Mouse (Mus musculus) right cerebral cortex, postnatal 10 days (tissue): Measurements from ENCODE around the gene Pkdcc.
A peak's percentile ranks its signal among the peaks of the same experiment; 100 is the strongest.

ENCODE experiments used
- DNase-seq, 2 experiments: peaks; one replicate each; pipeline ENCODE4 v3.0.0; 2021; ENCODE audit warnings: low spot score in 2 of 2

Pkdcc gene

GRCm38 (mm10) chr17:83214674-83215528, at the start of gene Pkdcc:
Gene Pkdcc, plus strand, starts transcription at chr17:83215292.
- DNase-seq: peak; percentile 88 to 89

- no peak for DNase-seq
Measured at GRCm38 (mm10) chr17:83166195-83166594, 48.9 kb upstream of the Pkdcc start.

DNA sequence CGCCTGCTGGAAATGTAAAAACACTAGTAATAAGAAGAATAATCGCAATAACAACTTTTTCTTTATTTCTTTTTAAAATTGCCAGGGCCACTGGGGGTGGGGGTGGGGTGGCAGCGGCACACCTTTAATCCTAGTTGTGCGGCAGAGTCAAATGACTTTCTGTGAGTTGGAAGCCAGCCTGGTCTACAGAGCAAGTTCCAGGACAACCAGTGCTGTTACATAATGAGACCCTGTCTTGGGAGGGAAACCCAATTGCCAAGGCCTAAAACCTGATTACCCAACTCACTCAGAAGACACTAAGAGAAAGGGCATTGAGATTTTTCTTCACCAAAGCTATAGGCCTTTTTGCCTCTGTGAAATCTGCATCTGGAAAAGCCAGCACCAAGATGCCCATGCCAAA, 38.9 kb upstream of the Pkdcc start:
- no peak for DNase-seq

- no peak for DNase-seq
Measured at GRCm38 (mm10) chr17:83178483-83179150, 36.5 kb upstream of the Pkdcc start.

DNA sequence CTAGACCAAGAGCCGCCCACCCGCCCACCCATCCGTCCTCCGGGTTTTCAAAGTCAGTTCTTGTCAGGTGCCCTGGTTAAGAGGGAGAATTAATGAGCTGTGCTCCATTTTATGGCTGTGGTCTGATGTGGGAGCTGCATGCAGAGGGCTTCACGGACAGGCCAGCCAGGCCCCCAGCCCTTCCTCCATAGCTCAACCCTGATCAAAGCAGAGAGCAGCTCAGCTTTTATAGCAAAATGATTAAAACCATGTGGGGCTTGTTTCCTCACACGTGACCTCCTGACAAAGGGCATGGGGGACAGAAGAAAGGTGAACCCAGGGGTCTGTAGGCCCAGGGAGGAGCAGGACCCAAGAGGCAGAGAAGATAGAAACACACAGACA, 36.0 kb upstream of the Pkdcc start:
- no peak for DNase-seq

DNA sequence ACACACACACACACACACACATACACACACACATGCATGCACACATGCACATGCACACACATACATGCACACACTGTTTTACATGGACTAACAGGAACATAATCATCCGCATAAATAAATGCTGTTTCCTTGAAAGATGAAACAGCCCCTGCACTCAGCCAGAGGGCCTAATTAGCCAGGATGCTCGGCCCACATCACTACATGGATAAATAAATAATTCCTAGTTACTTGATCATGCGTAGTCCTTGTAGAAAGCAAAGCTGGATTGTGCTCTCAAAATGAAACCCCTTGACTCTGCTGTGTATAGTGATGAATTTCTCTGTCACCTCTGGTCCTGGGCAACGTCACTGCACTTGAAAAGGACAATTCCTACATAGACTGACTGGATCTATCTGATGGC, 35.5 kb upstream of the Pkdcc start:
- DNase-seq: no peak

DNA sequence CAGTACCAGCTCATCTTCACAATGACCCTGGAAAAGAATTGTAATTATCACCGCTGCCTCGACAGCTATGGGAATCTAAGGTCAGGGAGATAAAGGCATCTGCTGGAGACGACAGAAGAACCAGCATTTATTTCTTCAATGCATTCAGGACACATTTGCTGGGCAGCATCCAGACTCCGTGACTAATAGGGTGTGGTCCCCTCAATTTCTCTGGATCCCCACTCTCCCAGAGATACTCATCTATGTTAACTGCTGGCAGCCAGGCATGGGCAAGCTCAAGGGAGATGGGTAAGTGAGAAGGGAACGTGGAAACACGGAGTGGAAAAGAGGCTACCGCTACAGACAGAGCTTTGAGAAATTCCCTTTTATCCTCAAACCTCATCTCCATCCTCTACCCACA, 34.0 kb upstream of the Pkdcc start:
- DNase-seq: no peak

DNA sequence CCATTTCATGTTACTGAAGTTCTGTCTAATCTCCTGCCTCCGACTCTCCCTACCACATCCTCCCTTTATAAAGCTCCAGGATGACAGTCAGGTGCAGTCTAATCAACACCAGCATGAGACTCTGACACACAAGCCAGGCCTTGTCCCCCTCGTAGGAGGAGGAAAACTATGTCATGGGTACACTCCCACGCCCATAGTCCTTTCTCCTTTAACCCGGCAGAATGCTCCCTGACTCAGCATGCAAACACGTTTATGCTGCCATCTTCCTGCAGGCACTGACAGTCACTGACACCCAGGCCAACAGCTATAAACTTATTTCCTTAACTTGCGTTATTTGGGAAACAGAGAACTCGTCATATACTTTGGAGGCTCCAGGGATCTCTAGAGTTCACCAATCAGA, 33.5 kb upstream of the Pkdcc start:
- no peak for DNase-seq

GRCm38 (mm10) chr17:83182061-83182664, 32.9 kb upstream of the Pkdcc start:
- DNase-seq: no peak

DNA sequence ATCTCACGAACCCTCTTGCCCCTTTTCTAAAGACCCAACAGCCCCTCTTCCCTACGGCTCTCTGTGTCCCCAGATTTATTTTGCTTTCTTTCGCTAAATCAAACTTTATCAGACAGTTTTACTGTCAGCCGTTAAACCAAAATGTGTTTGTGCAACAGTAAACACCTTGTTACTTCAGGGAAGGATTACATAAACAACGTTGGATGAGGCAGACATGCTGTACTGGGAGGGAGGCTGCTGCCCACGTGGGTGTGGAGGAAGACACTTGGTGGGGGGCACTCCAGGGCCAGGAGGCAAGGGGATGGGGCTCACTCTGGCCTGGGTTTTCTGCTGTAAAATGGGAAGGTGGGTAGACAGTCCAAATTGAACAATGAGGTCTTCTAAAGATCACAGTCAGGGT, 32.3 kb upstream of the Pkdcc start:
- DNase-seq: no peak

DNA sequence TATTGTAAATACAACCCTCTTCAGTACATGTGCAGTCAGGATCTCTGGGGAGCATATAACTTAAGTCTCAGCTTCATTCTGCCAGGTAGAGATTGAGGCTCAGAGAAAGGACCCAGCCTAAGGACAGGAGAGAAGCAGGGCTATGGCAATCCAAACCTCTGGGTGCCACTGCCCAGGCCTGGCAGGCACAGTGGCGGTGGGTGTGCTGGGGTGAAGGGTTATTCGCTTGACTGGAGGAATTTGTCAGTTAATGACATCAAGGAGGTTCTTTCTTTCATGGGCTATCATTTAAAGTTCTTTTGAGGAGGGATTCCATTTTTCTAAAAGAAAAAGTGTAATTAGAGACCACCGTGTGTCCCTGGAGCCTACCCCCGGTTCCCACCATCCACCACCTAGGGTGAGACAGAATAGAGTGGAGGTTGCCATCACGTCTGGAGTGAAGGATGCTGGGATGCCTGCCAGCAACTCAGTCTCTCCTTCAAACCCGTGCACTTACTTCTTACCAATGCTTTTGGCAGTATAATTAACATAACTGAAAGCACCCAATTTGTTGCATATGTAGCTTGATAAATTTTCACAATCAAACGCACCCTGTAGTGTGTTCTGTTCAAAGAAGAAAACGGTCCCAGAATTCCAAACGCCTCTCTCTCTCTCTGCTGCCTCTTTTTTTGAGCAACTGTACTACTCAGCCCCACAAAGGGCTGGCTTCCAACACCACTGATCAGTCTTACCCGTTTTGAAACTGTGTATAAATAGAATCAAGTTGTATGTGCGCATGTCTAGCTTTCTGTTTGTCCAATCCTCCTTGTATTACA, 27.1 kb upstream of the Pkdcc start:
- no peak for DNase-seq

DNA sequence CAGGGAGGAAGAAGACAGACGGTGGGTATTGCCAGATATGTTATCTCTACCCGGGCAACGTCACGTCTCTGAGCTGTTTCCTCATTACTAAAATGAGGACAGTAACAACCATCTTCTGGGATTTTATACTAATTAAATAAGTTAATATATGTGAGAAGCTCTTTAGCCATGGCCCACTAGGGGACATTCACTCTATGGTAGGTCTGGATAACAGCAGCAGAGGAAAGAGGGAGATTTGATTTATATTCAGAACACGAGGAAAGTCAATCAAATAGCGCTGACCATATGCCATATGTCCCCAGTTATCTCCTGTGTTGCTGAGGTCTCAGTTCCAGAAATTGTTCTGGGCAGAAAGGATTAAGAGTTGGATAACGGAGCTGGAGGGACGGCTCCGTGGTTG, 24.3 kb upstream of the Pkdcc start:
- DNase-seq: no peak

- no peak for DNase-seq
Measured at GRCm38 (mm10) chr17:83194491-83194890, 20.6 kb upstream of the Pkdcc start.

- DNase-seq: no peak
Measured at GRCm38 (mm10) chr17:83197361-83197923, 17.6 kb upstream of the Pkdcc start.

- no peak for DNase-seq
Measured at GRCm38 (mm10) chr17:83200469-83200868, 14.6 kb upstream of the Pkdcc start.

DNA sequence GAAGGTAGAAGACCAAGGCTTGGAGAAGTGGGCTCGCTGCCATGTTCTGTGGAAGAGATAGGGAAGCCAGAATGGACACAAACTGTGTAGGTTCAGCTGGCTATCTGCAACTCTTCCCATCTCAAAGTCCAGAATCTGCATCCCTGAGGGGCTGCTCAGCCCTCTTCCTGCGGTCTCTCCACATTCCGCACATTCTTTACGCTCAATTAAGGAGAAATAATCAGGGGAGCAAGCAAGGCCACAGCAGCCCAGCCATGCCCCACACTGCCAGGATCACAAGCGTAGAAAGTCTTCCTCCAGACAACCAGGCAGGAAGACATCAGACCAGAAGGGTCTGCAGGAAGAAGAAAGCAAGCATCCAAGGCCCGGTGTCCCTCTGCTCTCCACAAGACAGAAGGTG, 13.8 kb upstream of the Pkdcc start:
- no peak for DNase-seq

GRCm38 (mm10) chr17:83203692-83204383, 11.3 kb upstream of the Pkdcc start:
- no peak for DNase-seq

DNA sequence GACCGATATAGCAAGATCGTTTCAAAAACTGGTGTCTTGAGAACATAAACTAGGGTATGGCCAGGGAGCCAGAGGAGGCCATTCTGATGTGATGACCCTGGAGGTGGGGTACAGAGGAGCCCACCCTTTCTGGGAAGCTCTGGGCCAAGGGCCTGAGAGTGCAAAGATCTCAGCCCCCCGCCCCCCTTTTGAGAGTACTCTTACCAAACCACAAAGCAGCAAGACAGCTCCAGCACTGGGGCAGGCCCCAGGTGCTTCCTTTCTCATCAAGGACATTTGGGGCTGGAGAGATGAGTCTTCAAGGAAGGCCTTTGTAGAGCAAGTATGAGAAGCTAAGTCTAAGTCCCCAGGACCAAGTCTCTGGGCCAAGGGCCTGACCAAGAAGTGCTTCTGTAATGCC, 7.8 kb upstream of the Pkdcc start:
- no peak for DNase-seq

GRCm38 (mm10) chr17:83208455-83208854, 6.6 kb upstream of the Pkdcc start:
- DNase-seq: no peak

- DNase-seq: no peak
Measured at GRCm38 (mm10) chr17:83210531-83210930, 4.6 kb upstream of the Pkdcc start.

DNA sequence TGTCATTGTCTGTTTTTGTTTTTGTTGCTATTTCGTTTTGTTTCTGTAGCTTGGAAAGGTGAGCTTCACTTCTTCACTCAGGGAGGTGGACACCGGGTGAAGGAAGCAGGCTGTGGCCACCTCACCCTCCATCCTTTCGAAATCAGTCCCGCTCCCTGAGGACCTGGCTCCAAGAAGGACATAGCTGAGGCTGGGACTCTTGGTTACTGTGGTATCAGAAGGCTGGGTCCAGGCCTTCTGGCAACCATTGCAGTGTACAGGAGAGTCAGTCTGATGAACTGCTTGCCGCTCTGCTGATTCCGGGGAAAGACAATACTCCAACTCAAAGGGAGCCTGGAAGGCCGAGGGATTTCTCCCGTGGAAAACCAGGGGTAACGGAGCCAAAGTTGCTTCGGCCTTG, 3.9 kb upstream of the Pkdcc start:
- no peak for DNase-seq
